Mouse (Mus musculus): ENCODE measurements at regions not wholly inside any gene's neighbourhood (a gene's known extent, or its start where the extent isn't known, plus 50 kb on each side); places are given as distances from the start of the nearest gene placed in this dataset.
A peak's percentile ranks its signal among the peaks of the same experiment; 100 is the strongest.

DNA sequence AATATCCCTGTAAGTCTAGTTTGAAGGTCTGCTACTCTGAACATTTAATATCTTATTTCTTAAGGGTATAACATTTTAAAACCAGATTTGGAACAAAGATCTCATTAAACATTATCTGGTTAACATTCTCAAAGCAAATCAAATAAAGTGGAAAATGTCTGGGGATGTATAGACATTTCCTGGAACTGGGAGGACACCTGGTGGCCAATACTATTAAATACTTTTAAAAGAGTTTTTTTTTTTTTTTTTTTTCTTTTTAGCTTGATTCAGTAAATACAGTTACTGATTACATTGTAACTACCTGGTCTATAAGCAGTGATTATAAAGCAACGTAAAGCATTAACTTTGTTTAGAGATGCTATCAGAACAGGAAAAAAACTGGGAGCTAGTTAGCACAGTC lies 299.6 kb upstream of the Myo3a start:
- Histone ChIP-seq H3K79me2 (replicated peaks; ENCODE audit: control insufficient read depth, extremely low read depth, insufficient read depth, poor library complexity, severe bottlenecking) (no peaks in the 10 kb centered on the region), H3K4me3 (replicated peaks in 1 of 3; ENCODE audit: low read depth in 2 of 3, low read length in 2 of 3, poor library complexity in 1 of 3) (no peak overlapping the region), H3K27ac (ENCODE audit: insufficient read depth, low read depth) (no peak overlapping the region), H3K9me3 (replicated peaks; ENCODE audit: low read length) (no peaks in the 10 kb centered on the region), H3K36me3 (replicated peaks in 1 of 2; ENCODE audit: control insufficient read depth in 1 of 2, insufficient read depth in 1 of 2, low read length in 1 of 2) (no peaks in the 10 kb centered on the region), H3K9ac (ENCODE audit: insufficient read depth, low read depth) (no peak overlapping the region), H3K4me2 (ENCODE audit: insufficient read depth, low read depth, poor library complexity, severe bottlenecking) (no peak overlapping the region), H3K4me1 (ENCODE audit: control insufficient read depth in 1 of 2, insufficient read depth in 2 of 2) (no peaks in the 10 kb centered on the region), H3K27me3 (replicated peaks) (no peaks in the 10 kb centered on the region)
- DNase-seq (ENCODE audit: extremely low read depth) = no peak
- dilution Hi-C loops (cut with MboI; ENCODE audit: extremely low pct_ligation_motif_present, extremely low pct_unique_long_range_greater_than_20kb, low sequenced_read_pairs) = no loop called here
- in situ Hi-C loops (cut with MboI; ENCODE audit: low pct_ligation_motif_present, low pct_unique_long_range_greater_than_20kb, low sequenced_read_pairs) = no loop called here
- peak in 1 of 2 experiments; percentile 56; a peak in 2 of 4 replicates for TF ChIP-seq CTCF (conservative IDR thresholded peaks at IDR 0.05 in 1 of 2, IDR thresholded peaks at IDR 0.05 in 1 of 2; ENCODE audit: low read depth in 2 of 2, low read length in 2 of 2)
- TF ChIP-seq CHD1 (IDR thresholded peaks at IDR 0.05; ENCODE audit: low read depth, low read length) = no peak
- no peak for TF ChIP-seq E2F4 (IDR thresholded peaks at IDR 0.05; ENCODE audit: insufficient replicate concordance, low read depth, low read length)
- TF ChIP-seq RAD21 (IDR thresholded peaks at IDR 0.05; ENCODE audit: low read depth, low read length) = peak; percentile 59
- TF ChIP-seq KAT2A (IDR thresholded peaks at IDR 0.05; ENCODE audit: insufficient replicate concordance, low read length) = no peak
- TF ChIP-seq ZNF384 (IDR thresholded peaks at IDR 0.05; ENCODE audit: low read depth, low read length) = peak; percentile 98
- peak; percentile 21; the same call in 1 of the 2 replicates for TF ChIP-seq SMC3 (IDR thresholded peaks at IDR 0.05; ENCODE audit: low read depth, low read length)

DNA sequence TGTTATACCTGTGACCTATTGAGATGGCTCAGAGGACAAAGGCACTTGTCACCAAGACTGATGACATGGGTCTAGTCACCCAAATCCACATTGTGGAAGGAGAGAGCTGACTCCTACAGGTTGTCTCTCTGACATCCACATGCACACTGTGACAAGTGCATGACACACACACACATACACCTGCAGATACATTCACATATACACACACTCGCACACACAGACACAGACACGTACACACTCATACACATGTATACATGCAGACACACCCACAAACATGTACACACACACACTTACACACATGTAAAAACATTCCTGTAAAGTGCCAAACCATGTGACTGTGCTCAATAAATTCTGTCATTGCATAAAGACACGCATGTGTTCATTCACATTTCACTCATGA lies 287.3 kb upstream of the Myo3a start:
- no peak overlapping the region for H3K4me2 ChIP-seq (ENCODE audit: insufficient read depth, low read depth, poor library complexity, severe bottlenecking)
- DNase-seq (ENCODE audit: extremely low read depth) = no peak
- no peaks in the 10 kb centered on the region for H3K4me1 ChIP-seq (ENCODE audit: control insufficient read depth in 1 of 2, insufficient read depth in 2 of 2)
- H3K4me3 ChIP-seq (replicated peaks in 1 of 3; ENCODE audit: low read depth in 2 of 3, low read length in 2 of 3, poor library complexity in 1 of 3) = no peak overlapping the region
- no peak for TF ChIP-seq POLR2AphosphoS2 (IDR thresholded peaks at IDR 0.05; ENCODE audit: low read depth, low read length)
- no peak for TF ChIP-seq MAX (IDR thresholded peaks at IDR 0.05; ENCODE audit: low read length)
- in situ Hi-C loops (cut with MboI; ENCODE audit: low pct_ligation_motif_present, low pct_unique_long_range_greater_than_20kb, low sequenced_read_pairs) = no loop called here
- H3K79me2 ChIP-seq (replicated peaks; ENCODE audit: control insufficient read depth, extremely low read depth, insufficient read depth, poor library complexity, severe bottlenecking) = no peaks in the 10 kb centered on the region
- dilution Hi-C loops (cut with MboI; ENCODE audit: extremely low pct_ligation_motif_present, extremely low pct_unique_long_range_greater_than_20kb, low sequenced_read_pairs) = no loop called here
- H3K9ac ChIP-seq (ENCODE audit: insufficient read depth, low read depth) = no peak overlapping the region
- no peaks in the 10 kb centered on the region for H3K9me3 ChIP-seq (replicated peaks; ENCODE audit: low read length)
- no peaks in the 10 kb centered on the region for H3K27me3 ChIP-seq (replicated peaks)
- no peak overlapping the region for H3K27ac ChIP-seq (ENCODE audit: insufficient read depth, low read depth)
- H3K36me3 ChIP-seq (replicated peaks in 1 of 2; ENCODE audit: control insufficient read depth in 1 of 2, insufficient read depth in 1 of 2, low read length in 1 of 2) = no peaks in the 10 kb centered on the region

DNA sequence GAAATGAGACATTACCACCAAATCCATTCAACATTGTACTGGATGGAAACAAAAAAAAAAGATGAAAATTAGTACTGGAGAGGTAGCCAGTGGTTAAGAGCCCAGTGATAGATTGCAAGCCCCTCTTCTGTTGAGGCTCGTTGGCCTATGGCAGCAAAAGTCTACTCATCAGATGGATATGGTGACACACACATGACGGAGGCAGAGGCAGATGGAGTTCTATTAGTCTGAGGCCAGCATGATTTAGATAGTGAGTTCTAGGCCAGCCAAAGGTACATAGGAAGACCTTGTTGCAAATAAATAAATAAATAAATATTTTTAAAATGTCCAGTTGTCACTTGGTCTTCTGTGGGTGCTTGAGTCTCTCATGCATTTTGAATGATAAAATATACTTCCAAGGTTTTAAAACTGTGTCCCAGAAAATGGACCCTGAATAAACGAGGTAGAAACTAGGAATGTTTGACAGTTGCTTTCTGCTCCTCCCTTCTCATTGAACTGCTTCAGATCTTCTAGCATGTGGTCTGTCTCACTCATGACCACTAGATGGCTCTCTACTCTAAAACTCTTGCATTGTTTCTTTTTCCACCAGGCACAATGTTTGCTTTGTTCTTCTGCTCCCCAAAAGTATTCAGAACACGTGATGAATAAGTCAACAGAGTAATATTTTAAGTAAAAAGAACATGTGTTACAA lies 286.4 kb upstream of the Myo3a start:
- Histone ChIP-seq H3K27me3 (replicated peaks) (no peaks in the 10 kb centered on the region), H3K9ac (ENCODE audit: insufficient read depth, low read depth) (no peak overlapping the region), H3K79me2 (replicated peaks; ENCODE audit: control insufficient read depth, extremely low read depth, insufficient read depth, poor library complexity, severe bottlenecking) (no peaks in the 10 kb centered on the region), H3K4me3 (replicated peaks in 1 of 3; ENCODE audit: low read depth in 2 of 3, low read length in 2 of 3, poor library complexity in 1 of 3) (no peak overlapping the region), H3K4me1 (ENCODE audit: control insufficient read depth in 1 of 2, insufficient read depth in 2 of 2) (no peaks in the 10 kb centered on the region), H3K9me3 (replicated peaks; ENCODE audit: low read length) (no peaks in the 10 kb centered on the region), H3K36me3 (replicated peaks in 1 of 2; ENCODE audit: control insufficient read depth in 1 of 2, insufficient read depth in 1 of 2, low read length in 1 of 2) (no peaks in the 10 kb centered on the region), H3K27ac (ENCODE audit: insufficient read depth, low read depth) (no peak overlapping the region), H3K4me2 (ENCODE audit: insufficient read depth, low read depth, poor library complexity, severe bottlenecking) (no peak overlapping the region)
- in situ Hi-C loops (cut with MboI; ENCODE audit: low pct_ligation_motif_present, low pct_unique_long_range_greater_than_20kb, low sequenced_read_pairs) = no loop called here
- no peak for TF ChIP-seq KAT2A (IDR thresholded peaks at IDR 0.05; ENCODE audit: insufficient replicate concordance, low read length)
- no peak for TF ChIP-seq BHLHE40 (IDR thresholded peaks at IDR 0.05; ENCODE audit: low read depth, low read length)
- no peak for TF ChIP-seq USF1 (IDR thresholded peaks at IDR 0.05; ENCODE audit: low read depth, low read length)
- TF ChIP-seq ZMIZ1 (IDR thresholded peaks at IDR 0.05; ENCODE audit: low read depth, low read length) = no peak
- TF ChIP-seq CTCF (conservative IDR thresholded peaks at IDR 0.05 in 1 of 2, IDR thresholded peaks at IDR 0.05 in 1 of 2; ENCODE audit: low read depth in 2 of 2, low read length in 2 of 2) = peak; percentile 54 to 68
- peak; percentile 60; the same call in 1 of the 2 replicates for TF ChIP-seq MYC (IDR thresholded peaks at IDR 0.05; ENCODE audit: low read depth, low read length)
- TF ChIP-seq TBP (conservative IDR thresholded peaks at IDR 0.05; ENCODE audit: low read depth, low read length) = no peak
- TF ChIP-seq MAFK (IDR thresholded peaks at IDR 0.05; ENCODE audit: insufficient replicate concordance, low read length) = no peak
- peak; percentile 60 for TF ChIP-seq RAD21 (IDR thresholded peaks at IDR 0.05; ENCODE audit: low read depth, low read length)
- TF ChIP-seq ETS1 (conservative IDR thresholded peaks at IDR 0.05; ENCODE audit: low read depth, low read length) = no peak
- TF ChIP-seq SMC3 (IDR thresholded peaks at IDR 0.05; ENCODE audit: low read depth, low read length) = peak; percentile 31
- dilution Hi-C loops (cut with MboI; ENCODE audit: extremely low pct_ligation_motif_present, extremely low pct_unique_long_range_greater_than_20kb, low sequenced_read_pairs) = no loop called here
- peak; percentile 52 for DNase-seq (ENCODE audit: extremely low read depth)
